Mouse (Mus musculus): Measurements from ENCODE around the gene Hba-x.
A peak's percentile ranks its signal among the peaks of the same experiment; 100 is the strongest.

DNA sequence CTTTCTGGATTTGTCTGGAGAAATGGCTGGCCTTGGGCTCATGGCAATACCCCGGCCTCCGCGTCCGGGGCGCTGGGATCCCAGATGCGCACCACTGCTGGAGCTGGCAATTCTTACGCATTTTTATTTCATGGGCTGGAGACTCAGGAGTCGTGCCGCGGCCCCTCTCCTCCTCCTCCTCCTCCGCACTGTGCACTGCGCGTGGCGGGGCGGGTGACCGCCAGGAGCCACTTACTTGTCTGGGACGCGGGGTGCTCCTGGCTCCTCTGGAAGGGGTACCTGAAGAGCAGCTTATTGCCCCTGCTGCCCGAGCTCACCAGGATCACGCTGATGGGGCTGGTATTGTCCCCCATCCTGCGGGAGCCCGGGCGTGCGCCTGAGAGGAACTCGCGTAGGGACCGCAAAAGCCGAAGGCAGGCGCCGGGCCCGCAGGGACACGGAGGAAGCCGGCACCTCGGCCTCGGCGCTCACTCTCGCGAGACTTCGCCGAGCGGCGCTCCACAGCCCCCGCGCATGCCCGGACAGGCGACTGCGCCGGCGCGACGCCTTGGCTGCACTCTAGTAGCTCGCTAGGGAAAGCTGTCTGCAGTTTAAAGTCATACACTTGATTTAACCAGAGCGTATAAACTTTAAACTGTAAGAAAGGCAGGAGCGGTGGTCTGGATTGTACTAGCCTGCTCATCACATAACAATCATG lies 8.9 kb upstream of the Hba-x start, which contains the start of gene Nprl3:
- TF ChIP-seq EP300 (IDR thresholded peaks at IDR 0.05; ENCODE audit: insufficient read depth, low read depth, low read length), result no peak
- TF ChIP-seq POLR2A (IDR thresholded peaks at IDR 0.05; ENCODE audit: insufficient read depth, low read length), result peak; percentile 66
- TF ChIP-seq CTCF (IDR thresholded peaks at IDR 0.05; ENCODE audit: low read depth, low read length), result no peak
